Mouse (Mus musculus) heart, adult 8-10 months (tissue): ENCODE measurements around the gene Atp1a2. TPM values are rescaled to one million over a fixed set of nuclear protein-coding genes. Genes with fewer than 3 reads are reported as not detected.

ENCODE experiments used
- DNase-seq: peaks from one replicate; pipeline ENCODE4 v3.0.0; 2022; ENCODE audit warnings: low spot score
- total RNA-seq, 4 experiments: library from RNA; stranded (reverse); gene quantifications; 2 replicates each; pipeline ENCODE4 v1.2.4; 2022

Gene Atp1a2
- 100 to 1,000 TPM; 457 to 541 (median 497) TPM for total RNA-seq

DNA sequence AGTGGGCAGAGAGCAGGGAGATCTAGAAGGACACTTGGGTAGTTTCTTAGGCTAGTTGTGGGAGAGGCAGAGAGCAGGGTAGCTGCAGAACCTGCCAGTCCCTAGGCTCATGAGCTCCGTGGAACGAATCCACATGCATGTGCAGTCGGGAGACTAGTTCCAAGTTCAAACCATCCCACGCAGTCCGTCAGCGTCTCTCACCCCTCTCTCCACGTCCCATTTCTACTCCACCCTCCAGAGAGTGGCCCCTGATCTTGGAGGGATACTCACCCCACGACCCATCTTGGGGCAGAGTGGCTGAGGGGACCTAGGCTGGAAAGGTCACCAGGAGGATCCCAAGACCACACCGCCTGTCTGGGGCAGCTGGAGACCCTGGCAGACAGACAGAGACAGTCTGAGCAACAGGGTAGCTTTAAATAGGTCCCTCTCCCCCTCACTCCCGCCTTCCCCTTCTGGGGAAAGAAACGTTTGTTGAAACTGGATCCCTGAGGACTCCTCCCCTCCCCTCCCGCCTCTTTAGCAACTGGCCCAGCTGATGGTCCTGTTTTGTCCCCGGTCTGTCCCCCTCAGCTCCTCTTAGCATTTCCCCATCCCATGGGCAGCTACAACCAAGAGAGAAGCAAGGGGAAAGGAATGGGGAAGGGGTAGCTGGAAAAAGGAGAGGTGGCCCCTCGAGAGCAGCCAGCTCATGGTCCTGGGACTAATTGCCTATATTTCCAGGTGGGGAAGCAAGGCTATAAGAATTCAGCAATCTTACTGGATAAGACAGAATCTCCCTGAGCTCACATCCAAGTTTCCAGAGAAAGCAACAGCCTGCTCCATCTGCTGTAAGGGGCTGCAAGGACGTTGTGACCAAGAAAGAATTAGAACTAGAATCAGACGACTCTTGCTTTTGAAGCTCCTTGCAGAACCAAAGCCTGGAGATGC is at the start of gene Atp1a2:
Gene Atp1a2 (minus strand): TSS at position 454 of the 927 bp plus-strand sequence.
- DNase-seq = peak; percentile 87

GRCm38 (mm10) chr1:172347382-172347781 is 49.5 kb upstream of the Atp1a2 start:
- no peak for DNase-seq

GRCm38 (mm10) chr1:172346707-172347106 is 48.8 kb upstream of the Atp1a2 start:
- DNase-seq = no peak

DNA sequence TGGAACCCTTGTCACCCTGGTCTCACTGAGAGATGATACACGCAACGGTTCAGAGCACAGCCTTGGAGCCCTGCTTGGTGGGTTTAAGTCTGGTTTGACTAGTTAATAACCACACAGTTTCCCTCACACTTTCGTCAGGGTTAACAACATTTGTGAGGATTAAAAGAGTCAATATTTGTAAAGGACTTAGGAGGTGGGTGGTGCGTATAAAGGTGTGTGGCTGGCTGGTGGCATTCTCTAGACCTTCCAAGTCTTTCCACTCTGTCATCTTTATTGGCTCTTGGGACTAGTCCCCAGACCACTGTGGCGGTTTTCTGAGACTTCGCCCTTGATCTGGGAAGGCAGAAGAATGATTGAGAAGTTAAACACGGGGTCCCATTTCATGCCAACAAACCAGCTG is 47.0 kb upstream of the Atp1a2 start:
- no peak for DNase-seq

DNA sequence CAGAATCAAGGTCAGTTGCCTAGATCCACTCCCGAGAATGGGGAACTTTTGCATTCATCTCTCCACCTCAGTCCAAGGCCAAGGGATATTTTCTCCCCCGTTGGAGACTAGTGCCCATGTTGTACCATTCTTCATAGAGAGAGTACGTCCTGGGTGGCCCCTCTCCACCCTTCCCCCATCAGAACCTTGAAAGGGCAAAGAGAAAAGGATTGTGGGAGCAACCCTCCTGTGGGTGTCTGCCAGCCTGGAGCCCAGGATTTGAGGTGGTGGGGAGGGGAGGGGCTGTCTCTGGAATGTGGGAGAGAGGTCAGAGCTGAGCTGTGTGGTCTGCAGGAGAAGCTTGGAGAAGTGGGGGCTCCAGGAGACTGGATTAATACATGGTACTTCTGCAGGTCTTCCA is 46.0 kb upstream of the Atp1a2 start:
- no peak for DNase-seq

GRCm38 (mm10) chr1:172342729-172343128 is 44.9 kb upstream of the Atp1a2 start:
- no peak for DNase-seq

GRCm38 (mm10) chr1:172341386-172341785 is 43.5 kb upstream of the Atp1a2 start:
- DNase-seq = no peak

GRCm38 (mm10) chr1:172340729-172341321 is 43.0 kb upstream of the Atp1a2 start, which contains the start of gene Kcnj10:
Kcnj10 (plus strand) TSS chr1:172341210.
- peak; percentile 25 for DNase-seq

DNA sequence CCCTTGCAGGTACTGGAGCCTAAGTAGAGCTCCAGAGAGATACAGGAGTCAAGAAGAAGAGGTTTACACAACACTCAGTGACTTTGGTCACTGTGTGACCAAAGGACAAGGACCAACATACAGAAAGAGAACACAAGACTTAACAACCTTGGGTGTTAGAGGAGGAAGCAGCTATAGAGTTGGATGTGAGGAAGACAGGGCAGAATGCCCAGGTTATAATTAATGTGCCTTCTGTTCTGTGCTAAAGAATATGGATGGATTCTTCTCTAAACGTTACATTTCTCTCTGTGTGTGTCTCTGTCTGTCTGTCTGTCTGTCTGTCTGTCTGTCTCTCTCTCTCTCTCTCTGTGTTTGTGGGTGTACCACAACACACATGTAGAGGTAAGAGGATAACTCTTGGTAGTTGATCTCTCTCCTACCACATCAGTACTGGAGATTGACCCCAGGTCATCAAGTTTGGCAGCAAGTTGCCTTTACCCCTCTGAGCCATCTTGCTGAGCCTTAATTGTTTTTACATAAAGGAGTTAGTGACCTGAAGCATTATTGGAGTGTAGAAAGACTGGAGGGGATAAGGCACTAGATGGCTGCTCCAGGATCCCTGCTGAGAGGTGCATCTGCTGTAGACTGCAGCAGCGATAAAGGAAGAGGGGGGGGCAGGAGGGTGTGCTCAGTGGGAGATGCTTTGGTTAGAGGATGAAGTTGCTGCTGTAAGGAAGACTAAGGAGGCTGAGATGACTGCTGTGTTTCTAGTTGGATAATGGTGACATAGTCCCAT is 39.7 kb upstream of the Atp1a2 start:
- no peak for DNase-seq

GRCm38 (mm10) chr1:172335804-172336203 is 37.9 kb upstream of the Atp1a2 start:
- no peak for DNase-seq

DNA sequence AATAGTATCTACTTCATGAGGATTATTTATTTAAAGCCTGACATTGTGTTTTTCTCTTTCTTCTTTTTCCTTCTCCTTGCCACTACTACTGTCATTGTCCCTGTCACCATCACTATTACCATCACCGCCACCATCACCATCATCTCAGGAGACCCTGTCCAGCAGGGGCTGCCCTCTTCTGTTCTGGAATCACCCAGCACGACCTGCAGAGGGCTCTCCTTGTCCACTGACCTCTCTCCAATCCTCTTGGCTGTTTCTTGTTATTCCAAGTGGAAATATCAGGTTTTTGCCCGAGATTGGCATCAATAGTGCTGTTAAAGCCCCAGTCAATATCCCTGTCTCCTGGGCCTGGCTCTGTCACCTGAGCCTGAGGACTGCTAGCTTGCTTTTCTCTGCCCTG is 35.6 kb upstream of the Atp1a2 start:
- DNase-seq = no peak

DNA sequence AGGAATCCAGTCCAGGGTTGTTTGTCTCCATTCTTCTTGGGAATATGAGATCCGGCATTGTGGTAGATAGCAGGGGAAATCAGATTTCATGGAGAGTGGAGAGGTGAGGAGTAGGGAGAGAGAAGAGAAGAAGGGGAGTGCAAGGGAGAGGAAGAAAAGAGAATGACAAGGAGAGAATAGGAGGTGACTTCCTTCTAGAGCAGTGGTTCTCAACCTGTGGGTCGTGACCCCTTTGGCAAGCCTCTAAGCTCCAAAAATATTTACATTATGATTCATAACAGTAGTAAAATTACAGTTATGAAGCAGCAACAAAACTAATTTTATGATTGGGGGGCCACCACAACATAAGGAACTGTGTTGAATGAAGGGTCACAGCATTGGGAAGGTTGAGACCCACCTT is 35.1 kb upstream of the Atp1a2 start:
- no peak for DNase-seq

DNA sequence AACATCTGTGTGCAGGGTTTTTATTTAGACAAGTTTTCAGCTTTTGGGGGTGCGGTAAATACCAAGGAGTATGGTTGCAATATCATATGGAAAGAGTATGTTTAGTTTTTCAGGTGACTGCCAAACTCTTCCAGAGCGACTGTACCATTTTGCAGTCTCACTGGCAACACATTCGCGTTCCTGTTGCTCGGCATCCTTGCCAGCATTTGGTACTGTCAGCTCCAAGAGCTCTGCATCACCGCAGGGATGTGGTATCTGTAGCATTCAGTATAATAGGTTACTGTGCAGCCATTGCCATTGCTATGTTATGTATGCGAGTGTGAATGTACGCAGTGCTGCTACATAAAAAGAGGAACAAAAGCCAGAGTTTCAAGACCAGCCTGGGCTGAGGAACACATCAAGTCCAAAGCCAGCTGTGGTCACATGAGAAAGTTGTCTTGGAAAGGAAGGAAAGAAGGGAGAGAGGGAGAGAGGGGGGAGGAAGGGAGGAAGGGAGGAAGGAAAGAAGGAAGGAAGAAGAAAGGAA is 33.6 kb upstream of the Atp1a2 start:
- no peak for DNase-seq

- DNase-seq = no peak
Measured at GRCm38 (mm10) chr1:172329616-172330015, 31.8 kb upstream of the Atp1a2 start.

- DNase-seq = no peak
Measured at GRCm38 (mm10) chr1:172329131-172329530, 31.3 kb upstream of the Atp1a2 start, which contains the start of gene Kcnj9. Kcnj9 (minus strand) TSS chr1:172329318.

GRCm38 (mm10) chr1:172328461-172328860 is 30.6 kb upstream of the Atp1a2 start:
- DNase-seq = no peak

- DNase-seq = no peak
Measured at GRCm38 (mm10) chr1:172328041-172328440, 30.2 kb upstream of the Atp1a2 start.

DNA sequence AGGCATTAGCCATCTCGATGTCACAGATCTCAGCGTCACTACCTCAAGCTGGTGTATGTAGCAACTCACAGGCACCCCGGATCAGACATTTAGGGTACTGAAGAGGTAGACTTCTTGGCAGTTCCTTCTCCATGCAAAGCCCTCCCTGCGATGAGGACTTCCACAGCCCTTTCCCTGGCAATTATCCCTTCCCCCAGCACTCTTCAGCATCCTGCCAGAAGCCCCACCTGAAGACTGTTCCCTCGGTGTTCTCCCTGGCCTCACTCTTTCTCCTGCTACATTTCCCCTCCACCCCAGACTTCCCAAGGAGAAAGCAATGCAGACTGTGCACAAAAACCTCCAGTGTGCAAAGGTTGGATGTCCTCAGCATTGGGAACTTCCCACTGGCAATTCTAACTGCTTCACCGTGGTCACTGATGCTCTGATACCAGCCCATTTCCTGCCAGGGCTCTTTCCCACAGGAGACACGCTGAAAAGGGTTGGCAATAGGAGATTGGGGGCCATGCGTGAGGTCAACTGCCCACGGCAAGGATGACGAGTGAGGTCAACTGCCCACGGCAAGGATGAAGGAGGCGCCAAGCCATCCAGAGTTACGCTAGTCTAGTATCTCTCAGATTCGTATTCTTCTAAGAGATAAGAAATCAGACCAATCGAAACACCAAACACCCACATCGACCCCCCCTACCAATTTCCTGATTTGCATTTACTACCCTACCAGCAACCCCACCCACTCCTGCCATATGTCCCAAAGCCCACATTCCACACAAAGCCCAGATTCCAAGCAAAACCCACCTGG is 29.5 kb upstream of the Atp1a2 start:
- no peak for DNase-seq

GRCm38 (mm10) chr1:172326684-172327083 is 28.8 kb upstream of the Atp1a2 start:
- no peak for DNase-seq

GRCm38 (mm10) chr1:172325680-172326535 is 28.0 kb upstream of the Atp1a2 start:
- DNase-seq = no peak
